Mouse (Mus musculus): ENCODE results near the gene Gm10392. TPM values are rescaled to one million over a fixed set of nuclear protein-coding genes. Genes with fewer than 3 reads are reported as not detected.

Gm10392 gene
- polyA plus RNA-seq, 1 experiment = 0.87 TPM

DNA sequence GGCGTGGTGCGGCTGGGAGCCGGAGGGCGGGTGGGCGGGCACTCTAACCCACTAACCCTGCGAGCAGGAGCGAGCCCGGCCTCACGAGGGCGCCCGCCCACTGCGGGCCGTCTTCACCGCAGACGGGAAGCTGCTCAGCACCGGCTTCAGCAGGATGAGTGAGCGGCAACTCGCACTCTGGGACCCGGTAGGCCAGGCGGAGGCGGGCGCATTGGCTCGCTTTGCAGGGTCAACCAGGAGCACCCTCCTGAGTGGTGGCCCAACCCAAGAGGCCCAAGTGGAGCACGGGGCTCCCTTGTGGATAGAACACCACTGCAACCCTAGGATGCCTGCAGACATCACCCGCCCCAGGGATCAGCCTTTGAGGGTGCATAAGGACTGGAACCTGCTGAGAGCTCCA lies 51.8 kb downstream of the Gm10392 start:
- Histone ChIP-seq H3K4me1 (ENCODE audit: control insufficient read depth, insufficient read depth, low read length) (no peaks in the 10 kb centered on the region), H3K4me3 (replicated peaks; ENCODE audit: control insufficient read depth, low read depth, low read length) (no peak overlapping the region), H3K27ac (ENCODE audit: control insufficient read depth, insufficient read depth, low read depth, low read length, poor library complexity) (no peak overlapping the region)
- WGBS = 4% methylated on average over 25 of the region's 25 CpGs
- TF ChIP-seq CTCF (IDR thresholded peaks at IDR 0.05; ENCODE audit: control insufficient read depth, insufficient read depth, low read length) (peak; percentile 64), POLR2A (IDR thresholded peaks at IDR 0.05; ENCODE audit: borderline replicate concordance, control insufficient read depth, low read depth, low read length) (no peak)

Other genes with a start within 250 kb of the Gm10392 start
- 0.57 and 1.00 TPM in 2 replicates for gene Coro6, start 56.8 kb downstream of the Gm10392 start, polyA plus RNA-seq (2011; ENCODE audit: insufficient read depth, insufficient read length, low replicate concordance, missing spikeins)
- 3.1 and 5.7 TPM in 2 replicates for gene Ankrd13b, start 29.5 kb downstream of the Gm10392 start, polyA plus RNA-seq (2011; ENCODE audit: insufficient read depth, insufficient read length, low replicate concordance, missing spikeins)
- 10.2 and 16.1 TPM in 2 replicates for gene Git1, start 25.6 kb downstream of the Gm10392 start, polyA plus RNA-seq (2011; ENCODE audit: insufficient read depth, insufficient read length, low replicate concordance, missing spikeins)
- gene Abhd15, start 4.1 kb downstream of the Gm10392 start, polyA plus RNA-seq (2011; ENCODE audit: insufficient read depth, insufficient read length, low replicate concordance, missing spikeins) = 0.61 and 5.6 TPM in 2 replicates
- 4.0 and 5.1 TPM in 2 replicates for gene Trp53i13, start 3.2 kb downstream of the Gm10392 start, polyA plus RNA-seq (2011; ENCODE audit: insufficient read depth, insufficient read length, low replicate concordance, missing spikeins)
- gene Taok1, start 88.6 kb upstream of the Gm10392 start, polyA plus RNA-seq (2011; ENCODE audit: insufficient read depth, insufficient read length, low replicate concordance, missing spikeins) = 6.5 and 8.8 TPM in 2 replicates
- gene Nufip2, start 167.0 kb upstream of the Gm10392 start, polyA plus RNA-seq (2011; ENCODE audit: insufficient read depth, insufficient read length, low replicate concordance, missing spikeins) = 9.6 and 22.5 TPM in 2 replicates
- not detected in 2 replicates for gene Cryba1, start 206.1 kb upstream of the Gm10392 start, polyA plus RNA-seq (2011; ENCODE audit: insufficient read depth, insufficient read length, low replicate concordance, missing spikeins)
- gene Myo18a, start 244.0 kb upstream of the Gm10392 start, polyA plus RNA-seq (2011; ENCODE audit: insufficient read depth, insufficient read length, low replicate concordance, missing spikeins) = 29.5 and 74.6 TPM in 2 replicates

All from bone marrow, adult 2 months (tissue).